Mouse (Mus musculus): Measurements from ENCODE around the gene Prkar2a.

Gene Prkar2a

DNA sequence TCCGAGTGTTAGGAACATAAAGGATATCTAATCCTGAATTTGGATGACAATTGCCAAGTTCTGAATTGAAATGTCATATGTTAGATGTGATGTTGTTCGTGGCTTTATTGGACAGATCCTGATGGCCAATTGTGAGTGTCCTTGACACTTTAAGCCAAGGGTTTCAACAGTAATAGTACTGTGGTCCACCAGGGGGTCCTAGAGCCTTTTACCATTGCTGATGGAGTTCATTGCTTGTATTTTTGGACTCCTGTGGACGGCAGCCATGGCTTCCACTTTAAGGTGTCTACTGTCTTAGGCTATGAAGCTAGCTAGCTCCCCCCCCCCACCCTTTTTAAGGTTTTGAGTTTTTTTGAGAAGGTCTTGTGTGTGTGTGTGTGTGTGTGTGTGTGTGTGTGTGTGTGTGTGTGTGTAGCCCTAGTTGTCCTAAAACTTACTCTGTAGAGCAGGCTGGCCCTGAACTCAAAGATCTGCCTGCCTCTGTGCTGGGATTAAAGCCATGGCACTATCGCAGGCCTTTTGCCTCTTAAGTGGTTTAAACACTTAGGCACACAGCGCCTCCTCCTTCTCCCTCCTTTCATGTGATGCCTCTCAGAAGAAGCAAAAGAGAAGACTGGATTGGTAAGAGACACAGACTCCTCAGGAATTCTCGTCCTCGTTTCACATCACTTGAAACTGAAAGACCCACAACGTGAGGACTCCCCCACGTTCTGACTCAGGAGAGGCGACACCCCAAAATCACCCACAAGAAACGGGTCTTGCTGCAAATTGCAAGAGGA, 63.2 kb downstream of the Prkar2a start:
- no peak for DNase-seq (ENCODE audit: low read depth, low spot score)

DNA sequence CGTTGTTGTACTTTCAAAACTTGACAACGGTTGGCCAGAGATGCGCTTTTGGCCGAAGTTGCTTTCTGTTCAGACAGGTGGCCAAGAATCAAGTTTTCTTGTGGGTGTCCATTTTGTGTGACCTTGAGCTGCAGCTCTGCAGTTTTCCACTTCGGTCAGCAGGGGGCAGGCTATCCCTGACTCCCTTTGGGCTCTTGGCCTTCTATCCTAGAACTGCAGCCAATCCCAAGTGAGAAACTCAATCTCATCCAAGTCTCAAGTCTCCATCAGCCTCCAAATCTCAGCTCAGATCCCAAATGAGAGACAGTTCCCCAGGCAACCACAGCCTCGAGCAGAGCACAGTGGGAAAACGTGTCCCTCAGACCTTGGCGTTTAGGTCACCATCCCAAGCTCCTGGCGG, 64.2 kb downstream of the Prkar2a start:
- DNase-seq (ENCODE audit: low read depth, low spot score): peak; percentile 77

DNA sequence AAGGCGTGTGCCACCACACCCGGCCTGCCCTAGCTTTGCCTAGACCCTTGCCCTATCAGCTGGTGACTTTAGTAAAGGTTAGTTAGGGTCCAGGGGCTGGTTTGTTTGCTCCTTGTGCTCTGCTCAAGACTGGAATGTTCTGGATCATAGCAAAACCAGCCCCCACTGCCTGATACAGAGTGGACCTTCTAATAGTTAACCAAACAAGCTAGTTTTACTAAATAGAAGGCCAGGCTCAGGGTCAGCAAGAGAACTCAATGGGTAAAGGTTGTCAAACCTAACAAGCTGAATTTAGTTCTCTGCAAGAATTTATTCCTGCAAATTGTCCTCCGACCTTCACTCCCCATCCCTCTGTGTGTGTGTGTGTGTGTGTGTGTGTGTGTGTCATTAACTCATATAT, 64.9 kb downstream of the Prkar2a start:
- DNase-seq (ENCODE audit: low read depth, low spot score): no peak

DNA sequence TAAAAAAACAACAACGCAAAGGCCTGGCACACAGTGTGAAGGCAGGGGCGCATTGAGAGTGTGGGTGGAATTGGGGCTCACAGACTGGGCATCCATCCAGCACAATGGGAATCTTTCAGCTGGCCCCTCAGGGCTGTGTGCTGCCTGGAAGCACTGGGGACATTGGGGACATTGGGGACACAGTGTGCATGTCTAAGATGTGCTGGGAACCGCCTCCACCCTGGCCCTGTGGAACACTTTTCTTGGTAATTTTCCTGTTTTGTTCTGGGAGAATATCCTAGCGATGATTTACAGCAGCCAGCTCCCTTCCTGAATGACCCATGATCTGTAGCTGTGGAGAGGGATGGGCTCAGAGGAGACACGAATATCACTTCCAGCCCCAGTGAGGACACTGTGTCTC, 65.3 kb downstream of the Prkar2a start:
- no peak for DNase-seq (ENCODE audit: low read depth, low spot score)

DNA sequence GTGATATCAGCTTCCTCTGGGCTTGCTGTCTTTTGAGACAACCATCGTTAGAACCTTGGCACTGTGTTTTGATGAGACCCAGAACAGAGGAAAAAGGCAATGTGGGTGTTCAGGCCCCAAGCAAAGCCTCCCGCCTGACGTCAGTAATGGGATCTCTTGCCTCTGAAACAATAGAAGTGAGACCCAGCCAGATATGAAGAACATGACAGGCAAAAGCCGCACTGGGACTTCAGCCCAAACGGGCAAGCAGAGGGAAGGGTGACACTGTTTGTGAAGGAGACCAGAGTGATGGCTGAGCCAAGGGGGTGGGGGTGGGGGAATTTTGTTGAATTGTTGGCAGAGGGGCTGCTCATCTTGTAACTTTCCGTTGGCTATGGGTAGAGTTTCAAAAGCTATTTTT, 68.3 kb downstream of the Prkar2a start:
- no peak for DNase-seq (ENCODE audit: low read depth, low spot score)

DNA sequence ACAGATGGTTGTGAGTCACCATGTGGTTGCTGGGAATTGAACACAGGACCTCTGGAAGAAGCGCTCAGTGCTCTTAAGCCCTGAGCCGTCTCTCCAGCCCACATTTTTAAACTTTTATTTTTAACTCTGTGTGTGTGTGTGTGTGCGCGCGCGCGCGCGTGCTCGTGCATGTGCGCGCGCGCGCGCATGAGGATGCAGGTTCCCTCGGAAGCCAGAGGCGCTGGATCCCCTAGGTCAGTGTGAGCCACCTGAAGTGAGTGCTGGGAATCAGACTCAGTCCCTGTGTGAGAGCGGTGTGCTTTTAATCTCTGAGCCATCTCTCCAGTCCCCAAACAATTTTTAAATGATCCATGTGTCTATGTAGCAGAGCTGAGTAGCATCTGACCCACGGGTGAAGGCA, 70.0 kb downstream of the Prkar2a start:
- DNase-seq (ENCODE audit: low read depth, low spot score): no peak

DNA sequence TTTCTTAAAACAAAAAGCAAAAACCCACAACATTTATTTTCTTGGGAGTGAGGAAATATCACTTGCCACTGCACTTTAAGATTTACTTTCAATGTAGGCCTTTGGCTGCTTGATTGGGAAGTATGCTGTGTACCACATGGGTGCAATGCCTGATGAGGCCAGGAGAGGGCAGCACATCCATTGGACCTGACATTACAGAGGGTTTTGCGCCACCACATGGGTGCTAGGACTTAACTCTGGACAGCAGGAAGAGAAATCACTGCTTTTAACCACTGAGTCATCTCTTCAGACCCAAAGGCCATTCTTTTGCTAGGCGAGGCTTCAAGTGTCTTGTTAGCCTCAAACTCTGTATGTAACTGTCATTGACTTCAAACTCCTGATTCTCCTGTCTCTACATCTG, 70.7 kb downstream of the Prkar2a start:
- DNase-seq (ENCODE audit: low read depth, low spot score): peak; percentile 77

DNA sequence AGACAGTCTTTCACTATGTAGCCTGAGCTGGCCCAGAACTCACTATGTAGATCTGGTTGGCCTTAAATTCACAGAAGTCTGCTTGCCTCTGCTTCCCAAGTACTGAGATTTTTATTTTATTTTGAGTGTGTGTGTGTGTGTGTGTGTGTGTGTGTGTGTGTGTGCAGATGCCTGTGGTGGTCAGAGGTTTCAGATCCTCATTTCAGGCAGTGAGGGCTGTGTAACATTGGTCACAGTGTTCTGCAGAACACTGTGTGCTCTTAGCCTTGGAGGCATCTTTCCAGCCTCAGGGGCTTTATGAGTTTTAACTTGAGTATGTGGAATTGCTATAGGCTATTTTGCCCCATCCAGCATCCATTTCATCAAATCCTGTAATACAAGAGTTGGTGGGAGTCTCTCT, 72.4 kb downstream of the Prkar2a start:
- DNase-seq (ENCODE audit: low read depth, low spot score): no peak

DNA sequence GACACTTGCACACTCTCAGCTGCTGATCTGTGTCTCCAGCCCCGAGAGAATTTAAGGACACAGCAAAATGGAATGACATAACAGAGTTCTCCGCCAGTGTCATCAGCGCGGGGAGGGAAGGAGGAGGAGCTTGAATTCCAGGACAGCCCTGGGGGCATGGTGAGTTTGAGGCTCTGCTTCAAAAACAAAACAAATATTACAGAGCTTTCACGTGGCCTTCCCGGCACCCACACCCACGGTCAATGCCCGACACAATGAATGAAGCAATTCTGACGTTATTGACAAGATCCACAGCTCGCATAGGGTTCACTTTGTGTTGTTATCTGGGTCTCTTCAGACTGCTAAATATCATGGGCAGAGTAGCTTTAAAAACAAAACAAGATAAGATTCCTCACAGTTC, 75.9 kb downstream of the Prkar2a start:
- DNase-seq (ENCODE audit: low read depth, low spot score): no peak

DNA sequence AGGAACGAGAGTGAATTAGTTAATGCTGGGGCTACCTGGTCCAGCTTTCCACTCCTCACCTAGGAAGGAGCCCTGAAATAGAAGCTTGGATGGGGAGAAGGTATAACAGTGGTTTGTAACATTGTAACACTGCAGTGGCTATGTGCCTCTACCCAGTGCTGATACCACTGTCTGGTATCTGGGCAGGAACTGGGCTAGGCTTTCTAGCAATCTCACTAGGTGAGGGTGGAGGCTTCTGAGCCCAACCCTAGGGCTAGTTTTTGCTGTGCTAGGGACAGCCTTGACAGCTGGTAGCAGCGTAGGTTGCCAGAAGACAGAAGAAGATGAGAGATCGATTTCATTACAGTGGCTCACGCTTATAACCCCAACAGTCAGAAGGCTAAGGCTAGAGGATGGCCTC, 87.5 kb downstream of the Prkar2a start:
- no peak for DNase-seq (ENCODE audit: low read depth, low spot score)

DNA sequence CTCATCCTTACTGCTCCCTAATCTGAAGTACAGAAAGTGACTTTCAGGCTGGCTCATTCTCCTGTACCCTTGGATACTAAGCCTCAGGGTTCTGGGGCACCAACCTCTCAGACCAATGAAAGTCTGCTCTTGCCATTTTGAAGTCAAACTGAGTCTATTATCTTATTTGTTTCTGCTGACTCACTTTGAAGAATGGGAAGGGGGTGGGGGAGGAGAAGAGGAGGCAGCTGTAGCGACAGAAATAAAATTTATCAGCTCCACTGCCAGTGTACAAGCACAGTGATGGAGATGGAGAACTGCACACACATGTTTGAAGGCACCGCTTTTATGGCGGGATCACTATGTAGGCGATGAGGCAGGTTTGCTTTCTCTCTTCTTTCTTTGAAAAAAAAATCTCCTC, 88.2 kb downstream of the Prkar2a start:
- no peak for DNase-seq (ENCODE audit: low read depth, low spot score)

DNA sequence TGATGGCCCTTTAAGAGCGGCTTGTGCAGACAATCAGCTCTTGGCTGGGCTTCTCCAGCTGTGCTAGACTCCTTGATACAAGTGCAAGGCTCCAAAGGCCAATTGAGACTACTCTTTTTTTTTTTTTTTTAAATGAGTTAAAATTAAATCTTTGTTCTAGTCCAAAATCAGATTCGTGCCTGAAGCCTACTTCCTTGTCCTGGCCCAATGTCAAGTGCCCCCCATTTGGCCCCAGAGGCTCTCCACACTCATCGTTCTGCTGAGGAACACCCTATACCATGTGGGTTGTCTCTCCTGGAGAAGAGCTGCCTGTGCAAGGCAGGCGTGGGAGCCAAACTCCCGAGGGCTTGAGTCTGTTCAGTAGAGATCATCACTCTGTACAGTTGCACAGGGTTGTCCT, 91.8 kb downstream of the Prkar2a start:
- DNase-seq (ENCODE audit: low read depth, low spot score): no peak

DNA sequence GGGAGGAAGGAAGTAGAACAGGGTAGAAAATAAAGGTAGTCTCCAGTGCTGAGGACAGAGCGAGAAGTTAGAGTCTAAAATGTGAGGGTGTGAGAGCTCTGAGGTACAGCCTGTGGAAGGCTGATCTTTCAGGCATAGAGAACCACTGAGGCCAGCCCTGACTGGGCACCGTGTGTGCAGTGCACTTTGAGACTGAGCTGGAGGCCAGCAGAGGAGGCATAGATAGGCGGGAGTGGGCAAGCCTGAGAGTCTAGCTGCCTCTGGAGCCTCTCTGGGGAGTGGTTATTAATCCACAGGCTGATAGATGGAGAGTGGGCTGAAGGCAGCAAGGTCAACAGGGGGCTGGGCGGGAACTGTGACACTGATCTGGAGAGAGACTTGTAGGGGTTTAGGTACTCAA, 92.8 kb downstream of the Prkar2a start:
- no peak for DNase-seq (ENCODE audit: low read depth, low spot score)

DNA sequence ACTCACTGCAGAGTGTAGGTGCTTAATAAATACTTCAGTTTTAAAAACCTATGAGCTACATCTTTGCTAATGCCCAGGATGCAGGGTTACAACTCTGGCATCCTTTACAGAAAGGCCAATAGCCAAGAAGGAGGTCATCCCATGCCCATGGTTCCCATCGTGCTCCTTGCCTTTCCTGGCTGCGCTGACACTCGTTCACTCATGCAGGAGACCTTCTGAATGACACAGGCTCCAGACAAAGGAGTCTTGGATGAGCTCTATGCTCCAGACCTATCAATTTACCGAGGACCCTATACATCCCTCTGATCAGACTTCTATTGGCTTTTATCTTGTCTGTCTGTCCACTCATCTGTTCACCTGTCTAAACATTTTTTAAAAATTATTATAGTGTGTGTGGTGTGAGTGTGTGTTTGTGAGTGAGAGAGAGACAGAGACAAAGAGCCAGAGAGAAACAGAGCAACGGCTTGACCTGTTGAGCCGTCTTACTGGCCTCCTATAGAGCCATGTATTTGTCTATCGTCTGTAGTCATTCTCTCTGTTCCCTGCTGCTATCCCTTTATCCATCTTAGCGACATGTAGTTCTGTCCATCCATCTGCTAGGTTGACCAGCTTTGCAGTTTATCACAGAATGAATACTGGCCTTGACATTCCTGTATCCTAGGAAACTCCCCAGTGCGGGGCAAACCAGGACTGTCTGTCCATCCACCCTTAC, 93.9 kb downstream of the Prkar2a start:
- DNase-seq (ENCODE audit: low read depth, low spot score): no peak

DNA sequence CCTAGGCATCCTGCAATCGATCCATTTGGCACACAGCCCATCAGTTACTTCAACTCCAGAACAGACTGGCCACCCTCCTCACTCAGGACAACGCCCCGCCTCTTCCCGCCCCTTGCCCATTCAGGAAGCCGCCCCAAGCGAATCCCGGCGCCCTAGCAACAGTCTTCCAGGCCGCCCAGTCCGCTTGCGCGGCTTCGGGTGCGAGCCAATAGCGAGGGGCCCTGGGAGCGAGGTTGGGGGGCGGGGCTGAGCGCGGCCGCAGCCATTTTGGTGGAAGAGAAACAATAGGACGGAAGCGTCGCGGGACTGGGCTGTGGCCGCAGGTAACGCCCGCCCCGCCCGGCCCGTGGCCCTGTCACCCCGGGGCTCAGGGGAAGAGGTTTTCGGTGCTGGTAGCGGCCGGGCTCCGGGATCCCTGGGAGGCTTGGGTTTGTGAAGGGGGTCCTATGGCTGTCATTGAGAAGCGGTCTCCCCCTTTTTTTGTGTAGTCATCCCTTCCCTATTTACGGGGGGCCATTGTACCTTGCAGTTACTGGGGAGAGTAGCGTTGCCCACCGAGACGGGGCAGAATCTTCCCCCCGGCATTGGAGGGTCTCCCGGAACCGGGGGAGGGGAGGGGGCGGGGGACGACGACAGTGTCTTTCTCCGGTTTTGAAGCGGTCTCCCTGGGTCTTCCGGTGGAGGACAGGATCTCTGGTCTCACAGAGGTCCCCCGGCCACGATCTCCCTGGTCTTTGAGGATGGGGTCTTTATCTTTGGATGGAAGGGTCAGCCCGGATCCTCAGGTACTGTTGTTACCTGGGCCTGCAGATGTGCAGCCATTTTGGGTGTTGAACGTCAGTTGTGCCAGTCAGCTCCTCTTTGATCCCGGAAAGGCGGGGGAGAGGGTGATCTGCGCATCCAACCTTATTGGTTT, 94.7 kb downstream of the Prkar2a start, which contains the start of gene Ip6k2:
Gene Ip6k2, plus strand, starts transcription at position 249 of the 916 bp plus-strand sequence.
- DNase-seq (ENCODE audit: low read depth, low spot score): peak; percentile 94

DNA sequence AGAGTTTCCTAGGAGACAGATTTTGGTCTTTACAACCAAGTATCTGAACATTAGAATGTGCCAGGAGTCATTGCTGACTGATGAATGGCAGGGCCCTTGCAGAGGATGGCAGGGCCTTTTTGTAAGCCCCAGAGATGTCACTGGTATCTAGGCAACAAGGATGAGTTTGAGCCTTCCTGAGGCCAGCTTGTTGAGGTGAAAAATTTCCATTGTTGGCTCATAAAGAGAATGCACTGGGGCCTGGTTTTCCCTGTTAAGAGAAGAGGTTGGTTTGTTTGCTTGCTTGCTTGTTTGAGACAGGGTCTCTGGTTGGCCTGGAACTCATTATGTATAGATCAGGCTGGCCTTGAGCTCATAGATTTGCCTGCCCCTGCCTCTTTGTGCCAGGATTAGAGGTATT, 96.3 kb downstream of the Prkar2a start:
- no peak for DNase-seq (ENCODE audit: low read depth, low spot score)

DNA sequence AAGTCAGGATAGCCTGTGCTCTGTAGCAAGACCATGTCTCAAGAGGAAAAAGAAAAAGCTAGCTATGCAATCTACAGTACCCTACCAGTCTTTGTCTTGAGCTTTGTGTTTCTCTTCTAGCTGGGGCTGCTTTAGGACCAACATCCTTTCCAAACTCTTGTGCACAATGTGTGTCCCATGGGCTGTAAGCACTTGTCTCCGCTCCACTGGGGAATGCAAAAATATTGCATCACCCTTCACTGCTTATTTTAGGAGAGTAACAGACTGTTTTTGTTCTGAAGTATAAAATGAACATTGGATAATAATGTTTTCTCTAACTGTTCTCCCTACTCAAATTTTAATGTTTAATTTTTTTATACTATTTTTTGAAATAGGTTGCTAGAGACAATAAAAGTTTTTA, 97.4 kb downstream of the Prkar2a start:
- DNase-seq (ENCODE audit: low read depth, low spot score): no peak

DNA sequence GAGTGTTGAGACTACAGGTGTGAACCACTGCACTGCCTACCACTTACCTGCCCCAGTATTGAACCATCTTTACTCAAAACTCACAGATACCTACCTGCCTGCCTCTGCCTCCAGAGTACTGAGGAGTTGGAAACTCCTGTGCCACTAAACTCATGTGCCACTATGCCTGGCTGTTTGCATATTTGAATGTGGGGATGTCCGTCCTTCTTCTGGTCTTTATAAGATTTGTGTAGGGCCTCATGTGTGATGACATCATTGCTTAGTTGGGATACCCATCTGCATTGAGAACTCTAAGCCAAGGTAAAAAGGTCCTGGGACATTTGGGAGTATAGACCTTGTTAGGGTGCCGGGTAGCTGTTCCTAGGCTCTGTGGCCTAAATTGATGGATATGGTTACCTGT, 98.0 kb downstream of the Prkar2a start:
- DNase-seq (ENCODE audit: low read depth, low spot score): no peak

DNA sequence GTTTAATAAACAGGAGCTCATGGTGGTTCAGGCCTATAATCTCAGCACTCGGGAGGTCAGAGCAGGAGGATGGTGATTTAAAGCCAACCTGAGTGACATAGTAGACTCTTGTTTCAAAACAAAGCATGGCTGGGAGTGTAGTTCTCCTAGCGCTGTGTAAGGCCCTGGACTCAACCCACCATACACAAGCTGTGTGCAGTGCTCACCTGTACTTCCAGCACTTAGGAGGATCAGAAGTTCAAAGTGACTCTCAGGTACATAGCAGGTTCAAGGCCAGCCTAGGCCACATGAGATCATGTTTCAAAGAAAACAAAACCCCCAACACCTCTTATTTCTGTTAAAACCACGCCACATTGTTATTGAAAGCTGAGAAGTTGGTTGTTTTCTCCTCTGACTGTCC, 99.6 kb downstream of the Prkar2a start:
- DNase-seq (ENCODE audit: low read depth, low spot score): no peak

DNA sequence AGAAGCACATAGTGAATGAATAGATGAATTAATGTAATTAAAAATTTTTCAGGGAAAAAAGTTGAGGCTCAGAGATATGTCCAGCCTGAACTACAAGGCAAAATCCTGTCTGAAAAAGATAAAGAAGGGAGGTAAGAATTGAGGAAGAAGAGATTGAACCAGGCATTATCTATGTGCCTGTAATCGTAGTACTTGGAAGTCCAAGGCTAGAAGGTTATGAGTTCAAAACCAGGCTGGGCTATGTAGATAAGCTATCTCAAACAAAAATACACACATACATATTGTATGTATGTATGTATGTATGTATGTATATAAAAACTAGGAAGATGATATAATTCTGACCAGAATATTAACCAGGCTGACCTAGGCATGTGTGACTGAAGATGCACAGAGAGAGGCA, 103.2 kb downstream of the Prkar2a start:
- DNase-seq (ENCODE audit: low read depth, low spot score): no peak

DNA sequence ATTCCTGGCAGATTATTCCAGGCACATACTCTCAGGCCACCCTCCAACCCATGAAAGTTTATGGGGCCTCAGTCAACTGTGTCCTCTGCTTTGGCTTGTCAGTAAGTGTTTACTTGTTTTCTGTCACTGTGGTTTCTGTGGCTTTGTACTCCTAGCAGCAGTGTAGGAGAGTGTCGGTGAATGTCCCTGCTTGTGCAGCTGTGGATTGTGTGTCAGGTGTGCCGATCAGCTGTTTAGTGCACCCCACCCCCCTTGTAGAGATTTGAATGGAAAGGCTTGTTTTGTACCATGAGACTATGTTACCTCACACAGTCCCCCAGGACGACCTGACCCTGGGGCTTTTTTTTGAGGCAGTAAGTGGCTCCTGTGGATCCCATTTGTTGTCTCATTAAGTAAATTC, 103.6 kb downstream of the Prkar2a start:
- no peak for DNase-seq (ENCODE audit: low read depth, low spot score)

DNA sequence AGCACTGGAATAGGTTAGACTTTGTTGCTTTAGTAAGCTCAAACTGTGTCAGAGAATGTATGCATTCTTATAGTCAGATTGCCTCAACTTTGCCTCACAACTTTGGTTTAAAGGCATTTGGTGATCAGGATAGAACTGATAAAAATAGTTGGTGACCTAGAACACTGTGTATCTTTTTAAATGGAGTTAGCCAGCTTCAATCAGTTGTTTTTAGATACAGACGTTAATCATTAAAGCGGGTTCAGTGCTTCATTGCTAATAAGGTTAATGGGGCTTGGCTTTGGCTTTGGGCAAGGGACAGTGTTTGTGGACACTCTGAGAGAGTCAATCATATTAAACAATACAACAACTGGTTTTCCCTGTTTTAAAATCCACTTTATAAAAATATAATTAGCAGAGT, 106.2 kb downstream of the Prkar2a start:
- DNase-seq (ENCODE audit: low read depth, low spot score): no peak
